Mouse (Mus musculus): ENCODE measurements at regions not wholly inside any gene's neighbourhood (a gene's known extent, or its start where the extent isn't known, plus 50 kb on each side); places are given as distances from the start of the nearest gene placed in this dataset.

DNA sequence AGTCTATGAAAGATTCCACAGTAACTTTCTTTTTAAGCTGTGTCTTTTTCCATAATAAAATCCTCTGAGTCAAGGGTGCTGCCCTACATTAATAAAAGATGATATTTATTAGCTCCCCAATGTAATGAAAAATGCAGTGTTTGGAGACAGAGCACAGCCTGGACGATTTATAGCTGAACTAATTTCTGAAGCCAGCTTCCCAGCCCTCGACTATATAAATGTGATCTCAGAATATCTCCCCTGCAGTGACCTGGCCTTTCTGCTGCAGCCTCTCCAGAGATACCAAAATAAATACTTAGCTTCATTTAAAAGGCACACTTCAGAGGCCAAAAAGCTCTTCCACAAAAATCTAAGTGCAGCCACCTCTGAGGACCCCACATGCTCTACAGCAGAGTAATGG lies 534.7 kb downstream of the Zfp619 start:
- intact Hi-C loops (cut with DNase I): no loop called here
- DNase-seq (ENCODE audit: low spot score): no peak

DNA sequence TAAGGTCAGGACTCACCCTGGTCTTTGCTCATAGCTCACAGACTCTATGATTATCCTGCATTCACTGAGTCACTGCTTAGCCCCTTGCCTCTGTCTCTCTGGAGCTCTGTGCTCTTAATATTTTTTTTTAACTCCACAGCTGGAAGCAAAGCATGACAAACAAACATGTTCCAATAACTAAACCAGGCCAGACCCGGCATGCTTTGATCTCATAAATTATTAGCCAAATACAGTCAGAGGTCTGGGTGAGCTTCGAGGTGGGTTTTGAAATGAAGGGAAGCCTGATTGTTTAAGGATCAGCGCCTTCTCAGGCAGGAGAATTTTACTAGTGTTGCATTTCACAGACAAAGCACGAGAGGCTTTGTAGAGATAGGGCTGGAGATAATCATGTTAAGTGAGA lies 541.3 kb downstream of the Zfp619 start:
- intact Hi-C loops (cut with DNase I): no loop called here
- DNase-seq (ENCODE audit: low spot score): no peak

DNA sequence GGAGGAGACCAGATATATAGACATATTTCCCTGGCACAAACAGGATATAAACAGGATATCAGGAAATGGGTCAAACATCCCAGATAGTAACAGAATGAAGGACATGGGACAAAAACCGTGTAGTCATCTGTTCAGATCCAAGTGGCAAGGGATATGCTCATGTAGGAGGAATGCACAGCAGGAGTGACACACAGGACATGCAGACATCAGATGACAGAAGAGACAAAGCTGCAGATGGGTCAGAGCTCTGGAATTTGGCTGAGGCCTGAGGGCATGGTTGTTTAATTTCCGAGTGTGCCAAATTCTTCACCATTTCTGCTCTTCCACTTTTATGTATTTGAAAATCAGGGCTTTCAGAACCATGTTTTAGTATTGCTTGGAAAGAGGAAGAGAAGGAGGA lies 547.1 kb downstream of the Zfp619 start:
- intact Hi-C loops (cut with DNase I): no loop called here
- DNase-seq (ENCODE audit: low spot score): no peak

DNA sequence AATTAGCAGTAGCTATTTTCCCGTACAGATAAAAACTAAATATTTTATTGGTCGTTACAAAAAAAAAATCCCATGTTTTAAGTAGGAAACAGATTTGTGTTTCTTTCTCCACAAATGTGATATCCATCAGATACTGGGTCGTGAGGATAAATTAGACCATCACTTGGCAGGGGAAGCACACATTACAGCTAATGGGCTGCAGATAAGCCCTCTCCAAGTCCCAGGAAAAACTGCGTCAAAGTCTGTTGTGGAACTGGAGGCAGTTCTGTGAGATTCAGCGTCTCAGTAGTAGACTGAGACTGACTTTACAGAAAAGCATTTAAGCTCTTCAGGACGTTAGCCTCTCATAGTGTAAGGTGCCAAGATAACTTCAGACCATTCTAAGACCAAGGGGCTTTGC lies 548.0 kb downstream of the Zfp619 start:
- peak; percentile 7 for DNase-seq (ENCODE audit: low spot score)

DNA sequence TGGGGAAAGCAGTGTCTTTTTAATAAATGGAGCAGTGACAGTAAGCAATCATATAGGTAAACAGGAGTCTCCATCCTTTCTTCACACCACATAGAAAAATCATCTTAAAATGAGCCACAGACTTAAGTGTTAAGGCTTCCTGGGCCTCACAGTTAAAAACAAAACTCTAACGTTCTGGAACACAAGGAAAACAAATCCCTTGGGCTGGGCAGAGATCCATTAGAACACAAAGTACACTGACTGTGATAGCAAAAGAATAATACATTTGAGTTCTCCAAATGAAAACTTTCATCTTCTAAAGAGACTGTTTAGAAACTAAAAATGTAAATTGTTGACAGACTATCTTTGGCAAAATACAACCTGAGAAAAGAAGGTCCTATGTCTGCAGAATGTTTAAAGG lies 549.8 kb downstream of the Zfp619 start:
- no peak for DNase-seq (ENCODE audit: low spot score)
- intact Hi-C loops (cut with DNase I): no loop called here

More for the DNA sequence above, 548.0 kb downstream of the Zfp619 start:
- intact Hi-C loops (cut with DNase I): no loop called here

DNA sequence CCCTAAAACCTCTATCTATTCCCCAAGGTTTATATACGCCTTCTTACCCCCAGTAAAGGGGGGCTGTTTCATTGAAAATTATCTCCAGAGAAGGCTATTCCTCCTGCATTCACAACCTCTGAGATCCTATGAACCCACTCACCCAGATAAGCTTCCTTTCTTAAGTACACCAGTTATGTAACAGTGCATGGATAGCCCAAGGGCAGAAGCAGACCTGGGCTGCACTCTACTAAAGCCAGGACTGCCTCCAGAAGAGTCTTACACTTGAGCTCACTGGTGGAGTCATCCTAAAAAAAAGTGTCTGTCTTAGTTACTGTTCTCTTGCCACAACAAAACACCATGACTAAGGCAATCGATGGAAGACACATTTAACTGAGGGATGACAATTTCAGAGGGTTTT lies 553.7 kb downstream of the Zfp619 start:
- DNase-seq (ENCODE audit: low spot score): no peak
- intact Hi-C loops (cut with DNase I): loop anchor here (5.0 to 10.0 kb wide), 2 partner anchors 201 to 207 kb away; no protein-coding TSS in a partner anchor

DNA sequence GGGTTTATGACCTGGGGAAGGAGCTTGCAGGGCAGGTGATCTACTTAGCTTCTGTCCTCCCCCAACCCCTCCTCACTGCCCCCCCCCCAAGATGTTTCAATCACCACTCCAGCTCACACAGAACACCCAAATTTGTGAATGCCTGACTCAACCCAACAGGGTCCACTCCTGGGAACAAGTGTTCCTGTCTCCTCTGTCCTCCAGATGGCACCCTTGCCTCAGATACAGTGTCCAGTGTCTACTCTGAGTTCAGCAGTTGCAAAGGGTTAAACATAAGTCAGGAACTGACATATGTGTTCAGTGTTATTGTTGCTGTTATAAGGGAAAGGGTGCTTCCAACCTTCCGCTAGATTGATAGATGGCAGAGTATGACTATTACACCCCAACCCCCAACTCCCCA lies 554.9 kb downstream of the Zfp619 start:
- intact Hi-C loops (cut with DNase I): loop anchor here (5.0 to 10.0 kb wide), 2 partner anchors 200 to 208 kb away; no protein-coding TSS in a partner anchor
- DNase-seq (ENCODE audit: low spot score): no peak

DNA sequence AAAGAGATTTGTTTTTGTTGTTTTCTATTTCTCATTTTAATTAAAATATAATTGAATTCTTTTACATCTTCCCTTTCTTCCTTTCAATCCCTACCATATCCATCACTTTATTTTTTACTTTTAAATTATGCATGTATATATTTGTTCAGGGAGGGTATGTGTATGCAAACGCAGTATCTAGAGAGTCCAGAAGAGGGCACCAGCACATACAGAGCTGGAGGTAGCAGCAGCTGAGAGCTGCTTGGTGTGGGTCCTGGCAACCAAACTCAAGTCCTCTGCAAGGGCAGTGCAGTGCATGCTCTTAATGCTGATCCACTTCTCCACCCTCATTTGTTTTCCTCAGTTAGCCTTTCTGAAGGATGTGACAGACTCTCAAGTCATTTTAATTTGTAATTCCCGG lies 568.7 kb downstream of the Zfp619 start:
- no peak for DNase-seq (ENCODE audit: low spot score)
- intact Hi-C loops (cut with DNase I): loop anchor here (1.0 kb wide), 1 partner anchor 187 kb away; no protein-coding TSS in a partner anchor

DNA sequence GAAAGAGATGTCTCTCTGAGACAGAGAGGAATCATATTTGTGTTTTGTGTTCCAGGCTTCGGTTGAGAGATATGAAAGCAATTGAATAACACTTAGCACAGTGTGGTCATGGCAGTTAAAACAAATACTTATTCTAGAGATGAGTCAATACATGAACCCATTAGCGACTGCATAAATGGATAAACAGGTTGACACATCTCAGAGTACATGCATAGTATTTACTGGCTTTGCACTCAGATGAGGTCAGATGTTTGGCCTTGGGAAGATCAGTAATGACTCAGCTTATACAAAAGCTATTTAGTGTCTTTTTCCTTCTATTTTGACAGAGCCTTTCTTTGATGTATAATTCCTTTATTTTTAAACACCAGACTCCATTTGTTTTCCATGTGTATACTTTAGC lies 579.5 kb downstream of the Zfp619 start:
- no peak for DNase-seq (ENCODE audit: low spot score)
- intact Hi-C loops (cut with DNase I): loop anchor here (10.0 kb wide), 1 partner anchor 108 kb away; no protein-coding TSS in a partner anchor

DNA sequence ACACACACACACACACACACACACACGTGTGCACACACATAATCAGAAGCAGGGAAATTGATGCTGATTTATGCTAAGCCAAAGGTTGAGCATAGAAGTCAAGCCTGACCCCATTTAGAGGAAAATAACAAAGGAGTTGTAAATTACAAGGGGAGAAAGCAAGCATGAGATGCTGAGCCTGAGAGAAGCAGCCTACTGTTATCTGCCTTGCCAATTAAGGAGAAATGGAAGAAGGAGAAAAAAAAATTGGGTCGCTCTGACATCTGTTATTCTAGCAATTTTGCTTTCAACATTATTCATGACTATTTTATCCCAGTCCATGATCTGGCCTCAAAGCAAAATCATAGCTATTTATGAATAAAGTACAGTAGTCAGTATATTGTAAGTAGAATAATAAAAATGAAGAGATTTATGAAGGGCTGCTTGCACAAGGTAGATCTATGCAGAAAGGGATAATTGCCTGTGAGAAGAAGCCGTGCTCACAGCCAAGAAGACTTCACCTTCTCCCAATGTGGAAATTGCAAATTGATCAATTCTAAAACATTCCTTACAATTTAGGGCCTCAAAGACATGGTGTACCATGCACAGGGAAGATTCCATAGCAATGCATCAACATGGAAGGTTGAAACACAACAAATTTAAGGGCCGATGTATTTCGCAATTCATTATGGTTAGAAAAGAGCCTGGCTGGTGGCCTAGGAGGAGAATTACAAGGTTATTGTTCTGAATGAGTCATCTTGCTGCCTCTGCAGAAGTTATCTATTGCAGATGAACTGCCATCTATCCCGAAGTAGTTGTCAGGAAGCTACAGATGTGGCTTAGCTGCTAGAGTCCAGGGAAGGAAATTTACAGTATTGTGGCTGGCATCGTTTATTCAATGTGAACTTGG lies 585.7 kb downstream of the Zfp619 start:
- no peak for DNase-seq (ENCODE audit: low spot score)
- intact Hi-C loops (cut with DNase I): no loop called here

DNA sequence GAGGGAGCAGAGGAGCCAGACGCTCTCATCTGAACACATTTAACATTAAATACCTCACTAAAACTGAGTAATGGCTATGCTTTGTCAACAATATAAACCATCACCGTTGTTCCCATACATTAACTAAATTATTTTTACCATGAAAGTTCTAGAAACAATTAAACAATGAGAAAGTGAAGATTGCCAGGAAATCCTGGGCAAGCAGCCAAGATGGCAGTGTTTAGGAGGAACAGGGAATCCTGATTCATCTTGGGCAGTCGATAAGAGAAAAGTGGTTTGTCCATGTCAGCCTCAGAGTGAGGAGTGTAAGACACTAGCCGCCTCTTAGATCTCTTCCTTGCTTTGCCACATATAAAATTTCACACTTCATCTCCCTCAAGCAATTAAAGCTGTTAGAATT lies 625.3 kb downstream of the Zfp619 start:
- intact Hi-C loops (cut with DNase I): no loop called here
- no peak for DNase-seq (ENCODE audit: low spot score)

DNA sequence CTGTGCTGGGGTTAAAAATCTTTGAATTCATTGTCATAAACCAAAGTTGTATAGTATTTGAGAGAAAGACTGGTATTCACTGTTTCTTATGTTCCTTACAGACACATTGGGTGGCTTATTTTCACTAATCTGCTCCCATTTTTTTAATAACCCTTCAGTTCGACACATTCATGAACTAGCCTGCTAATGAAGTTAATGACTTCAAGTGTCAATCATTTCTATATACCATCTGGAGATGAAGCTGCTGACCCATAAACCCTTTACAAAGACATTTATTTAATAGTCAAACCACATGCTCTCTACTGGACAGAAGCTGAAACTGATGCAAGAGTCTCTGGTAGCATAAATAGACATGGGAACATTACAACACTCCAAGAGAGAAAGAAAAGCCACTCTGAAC lies 626.9 kb downstream of the Zfp619 start:
- DNase-seq (ENCODE audit: low spot score): no peak
- intact Hi-C loops (cut with DNase I): no loop called here

DNA sequence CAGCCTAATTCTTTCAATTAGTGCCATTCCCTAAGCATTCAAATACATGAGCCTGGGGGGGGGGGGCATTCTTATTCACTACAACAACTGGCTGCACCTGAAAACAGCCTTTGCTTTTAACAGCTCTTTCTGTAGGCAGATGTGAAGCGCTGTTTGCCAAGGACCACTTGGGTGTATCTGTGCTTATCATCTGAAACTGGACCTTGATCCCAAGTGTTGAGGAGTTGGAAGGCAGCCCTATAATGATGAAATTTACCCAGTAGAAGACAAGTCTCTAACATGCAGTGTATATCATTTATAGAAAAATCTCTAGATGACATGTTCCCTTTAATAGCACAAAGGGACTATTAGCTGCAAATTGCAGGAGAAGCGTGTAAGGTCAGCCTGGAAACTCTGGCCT lies 660.0 kb downstream of the Zfp619 start:
- intact Hi-C loops (cut with DNase I): no loop called here
- no peak for DNase-seq (ENCODE audit: low spot score)

DNA sequence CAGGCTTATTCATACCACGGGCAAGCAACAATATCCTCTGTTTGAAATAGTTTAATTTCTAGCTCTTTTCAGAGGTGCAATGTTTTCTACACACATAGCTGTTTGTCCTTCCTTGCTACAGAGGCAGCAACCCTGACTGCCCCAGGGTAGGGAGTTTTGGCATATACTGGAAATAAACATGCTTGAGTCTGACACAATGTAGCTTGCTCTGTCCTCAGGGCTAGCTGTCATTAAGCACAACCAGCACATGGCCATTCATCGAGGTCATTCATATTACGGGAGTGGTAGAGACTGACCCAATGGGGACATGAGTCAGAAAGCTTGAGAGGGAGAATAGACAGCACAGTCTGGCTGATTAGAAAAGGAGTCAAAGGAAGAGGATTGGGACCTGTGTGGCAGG lies 677.8 kb downstream of the Zfp619 start:
- DNase-seq (ENCODE audit: low spot score): no peak
- intact Hi-C loops (cut with DNase I): loop anchor here (10.0 kb wide), 1 partner anchor 61 kb away; no protein-coding TSS in a partner anchor

DNA sequence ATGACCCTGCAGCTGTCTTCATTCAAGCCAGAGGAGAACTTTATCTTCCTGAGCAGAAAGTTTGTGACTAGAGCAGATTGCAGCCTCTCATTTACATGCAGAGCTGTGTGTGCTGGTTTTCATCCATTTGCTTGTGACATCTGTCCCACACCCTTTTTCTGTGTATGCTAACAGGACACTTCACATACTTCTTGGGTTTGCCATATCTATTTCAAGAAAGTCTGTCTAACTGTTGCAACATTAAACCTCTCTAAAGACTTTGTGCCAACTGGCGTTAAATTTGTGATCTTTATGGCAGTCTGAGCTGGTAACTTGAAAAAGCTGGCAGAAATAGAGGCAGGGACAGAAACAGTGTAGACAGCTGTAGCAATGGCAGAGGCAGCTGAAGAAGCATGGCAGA lies 685.0 kb downstream of the Zfp619 start:
- no peak for DNase-seq (ENCODE audit: low spot score)
- intact Hi-C loops (cut with DNase I): loop anchor here (10.0 kb wide), 1 partner anchor 108 kb away; no protein-coding TSS in a partner anchor

DNA sequence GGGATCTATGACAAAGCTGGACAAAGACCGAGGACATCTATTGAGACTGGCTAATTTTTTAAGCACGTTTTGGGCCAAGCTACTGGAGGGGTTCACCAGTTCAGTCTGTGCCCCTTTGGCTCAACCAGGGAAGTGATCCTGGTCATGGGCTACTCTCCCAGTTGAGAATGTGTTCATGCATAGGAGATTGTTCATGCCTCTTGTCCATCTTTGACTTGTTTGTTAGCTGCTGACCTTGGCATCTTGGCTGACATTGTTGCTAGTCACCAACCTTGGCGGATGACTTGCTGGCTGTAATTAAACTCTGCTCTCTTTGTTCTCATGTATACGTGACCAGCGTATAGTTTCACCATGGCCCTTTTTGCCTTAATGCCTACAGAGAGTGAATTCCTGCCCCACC lies 686.2 kb upstream of the Vstm2b start:
- intact Hi-C loops (cut with DNase I): loop anchor here (5.0 kb wide), 1 partner anchor 45 kb away; no protein-coding TSS in a partner anchor
- DNase-seq (ENCODE audit: low spot score): no peak

DNA sequence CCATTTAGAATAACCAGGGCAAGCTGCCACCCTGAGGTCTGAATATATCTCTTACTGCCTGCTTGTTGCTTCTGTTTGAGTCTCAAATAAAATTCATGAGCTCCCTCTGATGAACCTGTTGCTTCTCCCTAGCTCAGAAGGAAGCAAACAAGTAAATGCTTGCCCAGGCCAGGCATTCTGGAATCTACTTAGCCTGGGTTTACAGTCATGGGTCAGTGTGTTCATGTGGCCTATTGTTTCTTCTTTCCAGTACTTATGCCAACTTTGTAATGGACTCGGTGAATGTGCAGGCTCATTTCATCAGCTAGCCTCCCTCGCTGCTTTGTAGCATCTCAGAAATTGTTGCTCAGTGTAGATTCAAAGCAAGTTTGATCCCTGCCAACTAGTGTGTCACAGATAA lies 685.6 kb upstream of the Vstm2b start:
- intact Hi-C loops (cut with DNase I): loop anchor here (5.0 kb wide), 1 partner anchor 45 kb away; no protein-coding TSS in a partner anchor
- no peak for DNase-seq (ENCODE audit: low spot score)

DNA sequence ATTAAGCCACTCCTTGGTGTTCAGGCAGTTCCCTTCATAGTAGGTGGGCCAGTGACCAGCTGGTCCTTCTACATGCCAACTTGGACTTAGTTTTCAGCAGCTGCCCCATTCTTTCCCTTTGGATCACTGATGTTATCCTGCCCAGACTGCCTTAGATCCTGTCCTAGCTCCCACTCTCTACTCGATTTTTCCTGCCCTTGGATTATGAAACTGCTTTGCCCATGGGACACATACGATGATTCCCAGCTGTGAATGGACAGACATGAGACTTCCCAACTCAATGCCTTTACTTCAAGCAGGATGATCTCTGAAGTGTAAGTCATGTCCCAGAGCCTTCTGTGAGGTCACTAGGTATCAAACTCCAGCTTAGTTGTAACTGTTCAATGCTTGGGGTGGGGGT lies 684.5 kb upstream of the Vstm2b start:
- peak; percentile 9 for DNase-seq (ENCODE audit: low spot score)
- intact Hi-C loops (cut with DNase I): loop anchor here (5.0 kb wide), 1 partner anchor 44 kb away; no protein-coding TSS in a partner anchor

DNA sequence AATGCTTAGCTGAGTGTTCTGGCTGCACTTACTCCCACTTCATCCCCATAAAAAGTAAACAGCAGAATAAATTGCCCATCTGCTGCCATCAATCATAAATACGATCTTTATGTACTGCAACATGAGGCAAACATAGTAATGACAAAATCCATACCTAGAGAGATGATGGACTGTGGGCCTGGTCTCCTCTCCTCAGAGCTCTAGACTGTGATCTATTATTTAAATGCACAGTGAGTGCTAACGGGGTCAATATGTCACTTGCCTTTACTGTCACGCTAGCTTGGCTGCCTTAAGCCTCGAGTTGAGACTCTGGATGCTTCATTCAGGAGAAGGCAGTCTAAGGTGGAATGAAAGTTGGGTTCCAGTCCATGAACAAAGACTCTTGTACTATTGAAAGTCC lies 683.7 kb upstream of the Vstm2b start:
- intact Hi-C loops (cut with DNase I): loop anchor here (5.0 kb wide), 1 partner anchor 43 kb away; no protein-coding TSS in a partner anchor
- DNase-seq (ENCODE audit: low spot score): no peak

DNA sequence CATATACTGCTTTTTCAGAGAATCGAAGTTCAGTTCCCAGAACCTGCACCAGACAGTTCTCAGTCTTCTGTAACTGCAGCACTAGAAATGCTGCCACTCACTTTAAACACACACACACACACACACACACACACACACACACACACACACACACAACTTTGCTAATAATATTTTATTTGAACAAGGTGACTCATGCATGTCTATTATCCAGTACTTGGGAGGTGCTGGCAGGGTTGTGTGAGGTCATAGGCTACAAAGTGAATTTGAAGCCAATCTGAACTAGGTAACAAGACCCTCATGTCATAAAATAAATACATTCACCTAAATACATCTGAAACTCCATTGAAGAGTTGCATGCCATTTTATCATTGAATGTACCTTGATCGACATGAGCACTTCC lies 682.9 kb upstream of the Vstm2b start:
- no peak for DNase-seq (ENCODE audit: low spot score)
- intact Hi-C loops (cut with DNase I): no loop called here

DNA sequence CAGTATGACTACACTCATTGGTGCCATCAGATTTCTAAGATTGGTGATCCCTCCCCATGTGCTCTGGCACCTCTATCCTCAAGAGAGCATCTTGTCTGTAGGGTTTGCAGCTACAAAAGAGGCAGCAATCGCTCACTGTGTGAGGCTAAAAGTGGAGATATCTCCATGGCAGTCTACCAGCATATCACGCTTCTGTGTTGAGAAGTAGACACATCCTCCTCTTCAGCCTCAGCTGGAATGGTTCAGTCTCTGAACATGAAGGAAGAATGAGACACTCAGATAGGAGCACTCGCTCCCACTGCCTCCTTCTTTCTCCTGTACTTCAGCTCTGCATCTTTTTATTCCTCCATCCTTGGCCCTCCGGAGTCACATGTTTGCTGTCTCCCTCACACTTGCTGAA lies 677.6 kb upstream of the Vstm2b start:
- no peak for DNase-seq (ENCODE audit: low spot score)
- intact Hi-C loops (cut with DNase I): no loop called here
